Mouse (Mus musculus): ENCODE measurements around the gene Myod1.

Myod1 gene

DNA sequence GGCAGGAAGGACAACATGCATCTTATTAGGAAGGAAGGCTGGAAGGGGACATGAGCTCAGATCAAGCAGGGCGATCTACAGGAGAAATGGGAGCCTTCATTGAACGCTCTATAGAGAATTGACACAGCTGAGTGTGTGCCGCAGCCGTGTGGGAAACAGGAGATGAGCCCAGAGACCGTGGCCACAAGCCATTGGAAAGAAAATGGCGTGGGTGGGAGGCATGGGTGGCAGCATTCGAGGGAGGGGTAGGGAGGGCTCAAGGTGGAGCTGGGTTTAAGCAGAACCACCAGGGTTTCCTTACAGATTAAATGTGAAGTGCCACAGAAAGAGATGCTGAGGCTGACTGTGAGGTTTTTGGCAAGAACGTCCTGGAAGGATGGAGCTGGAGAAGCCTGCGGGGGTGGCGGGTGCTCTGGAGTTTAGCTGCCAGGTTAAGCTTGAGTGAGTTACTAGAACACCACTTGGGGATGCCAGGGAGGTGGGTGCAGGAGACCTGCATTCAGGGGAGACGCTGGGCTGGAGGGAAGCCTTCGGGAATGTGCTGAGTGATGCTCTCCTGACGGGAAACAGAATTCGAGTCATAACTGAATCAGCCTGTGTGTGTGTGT, 39.6 kb downstream of the Myod1 start:
- no peak for DNase-seq (ENCODE audit: extremely low spot score)

DNA sequence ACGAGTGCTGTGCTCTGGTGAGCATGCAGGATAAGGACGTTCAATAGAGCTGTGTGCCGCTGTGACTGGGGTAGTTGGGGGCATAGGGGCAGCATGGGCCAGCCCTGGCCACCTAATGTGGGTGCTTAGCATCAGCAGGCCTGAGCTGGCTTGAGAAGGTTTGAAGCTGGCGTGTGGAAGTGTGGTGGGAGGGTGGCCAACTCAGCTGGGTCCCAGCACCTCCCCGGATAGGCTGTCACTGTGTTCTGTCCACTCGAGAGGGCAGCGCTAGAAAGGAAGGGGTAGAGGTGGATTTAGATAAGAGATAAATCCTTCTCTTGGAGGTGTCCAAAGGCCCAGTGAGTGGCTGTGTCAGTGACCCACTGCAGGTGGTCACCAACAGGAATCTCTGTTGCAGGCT, 41.2 kb downstream of the Myod1 start:
- no peak for DNase-seq (ENCODE audit: extremely low spot score)

DNA sequence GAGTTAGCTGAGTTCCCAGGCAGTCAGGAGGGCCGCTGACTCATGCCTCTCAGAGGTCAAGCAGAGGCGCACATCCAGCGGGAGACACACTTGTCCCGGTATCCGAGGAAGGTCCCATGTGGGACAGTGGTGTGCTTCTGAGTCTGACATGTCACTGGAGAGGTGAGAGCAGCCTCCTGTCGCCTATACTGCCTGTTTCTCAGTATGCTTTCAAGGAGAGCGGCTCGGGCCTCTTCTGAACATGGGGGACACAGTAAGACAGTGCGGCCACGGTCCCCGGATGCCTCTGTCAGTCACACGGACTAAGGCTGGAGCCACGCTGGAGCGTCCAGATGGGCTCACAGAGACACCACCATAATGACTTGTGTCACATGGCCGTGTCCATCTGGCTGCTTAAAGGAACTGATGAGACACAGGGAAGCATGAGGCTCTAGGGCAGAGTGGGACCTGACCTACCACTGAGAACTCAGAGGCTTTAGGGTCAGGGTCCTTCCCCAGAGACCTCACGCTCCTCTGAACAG, 41.9 kb downstream of the Myod1 start:
- DNase-seq (ENCODE audit: extremely low spot score): no peak

- no peak for DNase-seq (ENCODE audit: extremely low spot score)
Observed at GRCm38 (mm10) chr7:46421535-46421934, 45.3 kb downstream of the Myod1 start.

DNA sequence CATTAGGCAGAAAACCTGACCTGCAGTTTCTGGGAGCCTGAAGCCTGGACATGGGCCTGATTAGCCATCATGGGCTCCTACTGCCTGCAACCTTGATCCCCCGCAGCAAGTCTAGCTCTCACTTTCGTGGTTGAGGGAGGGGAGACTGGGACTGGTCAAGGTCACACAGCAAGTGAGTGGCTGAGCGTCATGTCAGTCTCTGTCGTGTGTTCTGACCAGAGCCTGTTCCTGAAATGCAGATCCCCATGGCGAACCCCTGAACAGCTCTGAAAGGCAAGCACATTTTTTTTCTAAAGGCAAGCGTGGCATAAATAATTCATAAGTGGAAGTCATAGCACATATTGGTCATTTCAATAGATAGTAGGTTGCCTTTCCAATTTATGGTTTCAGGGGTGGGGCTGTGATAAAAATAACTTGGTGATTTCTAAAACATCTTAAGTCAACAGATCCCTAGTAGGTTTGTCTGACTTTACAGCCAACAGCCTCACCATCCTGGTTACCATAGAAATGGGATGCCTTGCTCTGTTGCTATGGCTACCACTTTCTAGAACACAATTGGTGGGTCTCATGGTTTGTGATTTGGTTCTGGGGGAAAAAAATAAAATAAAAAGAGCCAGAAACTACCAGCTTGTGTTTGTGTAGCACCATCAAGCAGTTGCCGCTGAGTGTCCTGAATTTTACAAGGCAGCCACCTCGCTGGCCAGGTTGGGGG, 45.9 kb downstream of the Myod1 start:
- DNase-seq (ENCODE audit: extremely low spot score): peak; percentile 27

DNA sequence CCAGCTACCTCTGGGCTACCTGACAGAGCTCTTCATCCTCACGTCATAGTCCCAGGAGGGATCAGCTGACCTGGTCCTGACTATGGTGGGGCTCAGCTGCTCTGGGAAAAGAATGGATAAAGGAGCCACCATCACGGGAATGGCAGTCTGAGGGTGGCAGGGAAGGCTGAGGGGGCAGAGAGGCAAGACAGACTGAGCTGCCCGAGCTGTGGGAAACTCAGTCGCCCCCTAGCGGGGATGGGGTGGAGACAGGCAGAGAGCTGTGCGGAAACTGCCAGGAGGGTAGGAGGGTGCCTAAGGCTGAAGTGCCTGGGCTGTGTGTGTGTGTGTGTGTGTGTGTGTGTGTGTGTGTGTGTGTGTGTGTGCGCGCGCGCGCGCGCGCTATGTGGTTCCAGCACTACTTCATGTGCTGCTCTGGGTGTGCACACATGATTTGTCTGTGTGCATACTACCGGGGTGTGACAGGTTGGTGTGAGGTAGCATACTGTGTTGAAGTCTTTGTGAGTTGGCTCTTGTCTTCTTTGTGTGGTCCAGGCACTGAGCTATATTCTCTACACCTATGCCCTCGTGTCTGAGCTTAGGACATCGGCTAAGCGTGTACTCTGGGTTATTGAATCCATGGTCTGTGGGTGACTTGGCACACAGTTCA, 46.6 kb downstream of the Myod1 start:
- peak; percentile 68 for DNase-seq (ENCODE audit: extremely low spot score)

DNA sequence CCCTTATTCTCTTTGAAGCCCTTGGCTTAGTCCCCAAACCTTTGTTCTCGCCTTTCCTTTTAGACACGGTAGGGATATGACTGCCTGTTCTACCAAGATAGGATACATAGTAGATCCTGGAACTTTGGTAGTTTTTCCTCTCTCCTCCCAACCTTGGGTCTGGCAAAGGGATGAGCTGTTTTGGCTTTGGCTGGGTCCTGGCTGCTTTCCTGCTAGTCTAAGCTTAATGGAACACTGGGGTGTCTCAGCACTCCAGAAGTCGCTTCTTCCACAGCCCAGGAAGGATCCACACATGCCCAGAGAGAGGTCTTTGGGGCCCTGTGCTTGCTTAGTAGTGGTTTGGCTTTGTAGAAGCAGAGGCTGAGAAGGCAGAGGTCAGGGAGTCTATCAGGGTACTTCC, 47.7 kb downstream of the Myod1 start:
- DNase-seq (ENCODE audit: extremely low spot score): no peak

DNA sequence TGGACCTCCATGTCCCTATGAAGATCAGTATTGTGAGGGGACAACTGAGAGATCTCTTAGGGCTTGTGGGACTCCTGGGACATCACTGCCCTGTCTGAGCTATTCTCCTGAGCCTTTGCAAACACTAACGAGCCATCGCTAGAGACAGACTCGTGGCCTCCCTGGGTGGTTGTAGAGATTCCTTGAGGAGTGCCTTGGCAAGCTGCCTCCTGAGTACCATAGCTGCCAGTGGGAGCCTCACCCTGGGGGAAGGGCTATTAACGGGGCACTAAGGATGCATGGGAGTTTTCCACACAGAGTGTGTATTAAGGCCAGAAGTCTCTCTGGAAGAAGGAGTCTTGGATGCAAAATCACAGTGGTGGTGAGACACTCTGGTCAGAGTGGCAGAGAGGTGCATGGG, 48.7 kb downstream of the Myod1 start:
- DNase-seq (ENCODE audit: extremely low spot score): no peak

Measured in embryo, embryonic 9.5 days (tissue).